Mouse (Mus musculus): ENCODE measurements around the gene 2310034G01Rik. TPM values are rescaled to one million over a fixed set of nuclear protein-coding genes. Genes with fewer than 3 reads are reported as not detected.

2310034G01Rik gene
- polyA plus RNA-seq, 1 experiment from 2014 or later: 3.1 TPM

GRCm38 (mm10) chr19:46322996-46323572, 27.0 kb downstream of the 2310034G01Rik start:
- H3K27me3 ChIP-seq (ENCODE audit: control insufficient read depth, insufficient read depth, low read length): peaks cover 9% of the 10 kb centered on the region; the same call in 1 of the 2 replicates
- no peak for ATAC-seq (ENCODE audit: low FRiP score, low TSS enrichment)
- peaks cover 58% of the 10 kb centered on the region for H3K4me1 ChIP-seq (ENCODE audit: control insufficient read depth, insufficient read depth, low read length)
- H3K36me3 ChIP-seq (ENCODE audit: control insufficient read depth, insufficient read depth, low read length): peaks cover 5% of the 10 kb centered on the region; the same call in 1 of the 2 replicates
- 86% methylated on average over 13 of the region's 13 CpGs for WGBS
- H3K4me3 ChIP-seq (replicated peaks; ENCODE audit: low read depth, low read length): no peak overlapping the region
- no peak for DNase-seq
- no peak overlapping the region; the same call in 1 of the 2 replicates for H3K9ac ChIP-seq (replicated peaks; ENCODE audit: low read length)
- H3K4me2 ChIP-seq (ENCODE audit: low read length): peak overlapping the region; percentile 44
- no peaks in the 10 kb centered on the region for H3K9me3 ChIP-seq (ENCODE audit: control insufficient read depth, low read length)
- peak overlapping the region; percentile 78 for H3K27ac ChIP-seq (replicated peaks; ENCODE audit: low read depth, low read length)

- DNase-seq (no peak), ATAC-seq (ENCODE audit: low FRiP score, low TSS enrichment) (no peak)
- Histone ChIP-seq H3K27me3 (ENCODE audit: control insufficient read depth, insufficient read depth, low read length) (peaks cover 14% of the 10 kb centered on the region), H3K9me3 (ENCODE audit: control insufficient read depth, low read length) (no peaks in the 10 kb centered on the region), H3K36me3 (ENCODE audit: control insufficient read depth, insufficient read depth, low read length) (peaks cover 5% of the 10 kb centered on the region; the same call in 1 of the 2 replicates), H3K4me3 (replicated peaks; ENCODE audit: low read depth, low read length) (no peak overlapping the region), H3K9ac (replicated peaks; ENCODE audit: low read length) (peak overlapping the region; percentile 18; the same call in 1 of the 2 replicates), H3K4me2 (ENCODE audit: low read length) (peak overlapping the region; percentile 44), H3K27ac (replicated peaks; ENCODE audit: low read depth, low read length) (peak overlapping the region; percentile 78), H3K4me1 (ENCODE audit: control insufficient read depth, insufficient read depth, low read length) (peaks cover 56% of the 10 kb centered on the region)
- WGBS: 55% methylated on average over 11 of the region's 11 CpGs
Measured at GRCm38 (mm10) chr19:46322144-46322995, 27.7 kb downstream of the 2310034G01Rik start.

DNA sequence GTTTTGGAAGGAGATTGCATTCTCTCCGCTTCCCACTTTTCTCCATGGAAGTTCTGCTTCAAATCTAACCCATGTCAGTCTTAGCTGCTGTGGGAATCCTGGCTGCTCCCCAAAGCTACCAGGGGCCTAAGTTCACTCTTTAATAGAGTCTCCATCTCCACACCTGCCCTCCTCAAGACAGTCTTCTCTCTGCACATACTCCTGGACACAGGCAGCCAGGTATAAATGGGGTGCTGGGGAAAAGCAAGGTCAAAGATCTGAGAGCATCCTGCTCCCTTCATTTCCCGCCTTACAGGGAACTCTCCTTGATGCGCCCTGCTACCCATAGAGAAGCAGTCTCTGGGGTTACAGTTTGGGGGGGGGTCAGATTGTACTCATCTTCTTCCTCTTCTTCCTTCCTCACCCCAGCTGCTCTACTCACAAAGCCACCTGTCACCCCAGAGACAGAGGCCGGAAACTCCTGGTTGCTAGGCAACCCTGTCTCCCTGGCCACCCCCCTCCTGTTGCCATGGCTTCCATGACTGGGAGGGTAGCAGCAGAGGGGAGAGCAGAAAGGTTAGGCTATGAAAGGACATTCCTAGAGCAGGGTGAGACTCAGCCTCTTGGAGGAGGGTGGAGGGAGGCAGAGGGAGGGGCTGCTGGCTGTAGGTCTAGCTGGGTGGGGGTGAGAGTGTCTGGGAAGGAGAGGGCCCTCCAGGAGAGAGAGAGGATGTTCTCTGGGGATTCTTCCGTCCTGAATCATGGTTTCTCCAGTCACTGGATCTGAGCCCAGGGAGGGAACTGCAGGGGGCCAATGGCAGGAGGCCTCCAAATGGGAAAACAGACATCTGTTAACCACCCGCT, 28.8 kb downstream of the 2310034G01Rik start:
- ATAC-seq (ENCODE audit: low FRiP score, low TSS enrichment) (peak; percentile 74), DNase-seq (peak; percentile 86)
- Histone ChIP-seq H3K36me3 (ENCODE audit: control insufficient read depth, insufficient read depth, low read length) (peaks cover 5% of the 10 kb centered on the region; the same call in 1 of the 2 replicates), H3K4me1 (ENCODE audit: control insufficient read depth, insufficient read depth, low read length) (peaks cover 57% of the 10 kb centered on the region), H3K9me3 (ENCODE audit: control insufficient read depth, low read length) (no peaks in the 10 kb centered on the region), H3K4me3 (replicated peaks; ENCODE audit: low read depth, low read length) (no peak overlapping the region), H3K27ac (replicated peaks; ENCODE audit: low read depth, low read length) (peak overlapping the region; percentile 78), H3K9ac (replicated peaks; ENCODE audit: low read length) (no peak overlapping the region; the same call in 1 of the 2 replicates), H3K4me2 (ENCODE audit: low read length) (peak overlapping the region; percentile 44), H3K27me3 (ENCODE audit: control insufficient read depth, insufficient read depth, low read length) (peaks cover 24% of the 10 kb centered on the region)
- 18% methylated on average over 6 of the region's 6 CpGs for WGBS

- ATAC-seq (ENCODE audit: low FRiP score, low TSS enrichment) (no peak), DNase-seq (no peak)
- peaks cover 5% of the 10 kb centered on the region; the same call in 1 of the 2 replicates for H3K36me3 ChIP-seq (ENCODE audit: control insufficient read depth, insufficient read depth, low read length)
- no peak overlapping the region for H3K4me3 ChIP-seq (replicated peaks; ENCODE audit: low read depth, low read length)
- 0 out of 2 replicates have a peak overlapping the region, but pooled peaks have one; percentile 78 for H3K27ac ChIP-seq (replicated peaks; ENCODE audit: low read depth, low read length)
- peaks cover 35% of the 10 kb centered on the region for H3K27me3 ChIP-seq (ENCODE audit: control insufficient read depth, insufficient read depth, low read length)
- 83% methylated on average over 8 of the region's 8 CpGs for WGBS
- no peak overlapping the region for H3K4me2 ChIP-seq (ENCODE audit: low read length)
- H3K9me3 ChIP-seq (ENCODE audit: control insufficient read depth, low read length): no peaks in the 10 kb centered on the region
- no peak overlapping the region for H3K9ac ChIP-seq (replicated peaks; ENCODE audit: low read length)
- H3K4me1 ChIP-seq (ENCODE audit: control insufficient read depth, insufficient read depth, low read length): peaks cover 59% of the 10 kb centered on the region
Measured at GRCm38 (mm10) chr19:46320076-46320785, 29.9 kb downstream of the 2310034G01Rik start.

- DNase-seq (peak; percentile 87), ATAC-seq (ENCODE audit: low FRiP score, low TSS enrichment) (peak; percentile 41; the same call in 1 of the 2 replicates)
- peaks cover 18% of the 10 kb centered on the region for H3K36me3 ChIP-seq (ENCODE audit: control insufficient read depth, insufficient read depth, low read length)
- 0 out of 2 replicates have a peak overlapping the region, but pooled peaks have one; percentile 6 for H3K27ac ChIP-seq (replicated peaks; ENCODE audit: low read depth, low read length)
- H3K4me2 ChIP-seq (ENCODE audit: low read length): peak overlapping the region; percentile 73
- H3K9ac ChIP-seq (replicated peaks; ENCODE audit: low read length): no peak overlapping the region
- peaks cover 52% of the 10 kb centered on the region for H3K4me1 ChIP-seq (ENCODE audit: control insufficient read depth, insufficient read depth, low read length)
- no peaks in the 10 kb centered on the region for H3K9me3 ChIP-seq (ENCODE audit: control insufficient read depth, low read length)
- 11% methylated on average over 16 of the region's 16 CpGs for WGBS
- H3K4me3 ChIP-seq (replicated peaks; ENCODE audit: low read depth, low read length): peak overlapping the region; percentile 54
- peaks cover 49% of the 10 kb centered on the region for H3K27me3 ChIP-seq (ENCODE audit: control insufficient read depth, insufficient read depth, low read length)
Measured at GRCm38 (mm10) chr19:46318586-46319378, 31.3 kb downstream of the 2310034G01Rik start.

DNA sequence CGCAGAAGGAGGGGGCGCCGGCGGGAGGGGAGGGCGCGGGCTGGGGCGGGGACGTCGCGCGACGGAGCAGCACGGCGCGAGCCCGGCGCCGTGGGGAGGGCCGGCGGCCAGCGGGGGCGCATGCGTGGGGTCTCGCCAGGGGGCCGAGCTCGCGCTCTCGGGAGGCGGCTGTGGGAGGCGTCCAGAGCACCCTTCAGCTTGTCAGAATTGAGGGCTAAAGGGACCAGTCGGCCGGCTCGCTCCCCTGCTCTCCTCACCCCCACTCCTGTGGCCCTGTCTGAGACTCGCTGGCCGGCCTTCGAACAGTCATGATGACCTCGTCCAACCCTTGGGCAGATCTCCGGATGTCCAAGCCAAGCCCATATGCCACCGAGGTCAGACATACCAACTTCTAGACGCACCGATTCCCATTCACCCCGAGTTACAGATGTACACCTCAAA, 32.1 kb downstream of the 2310034G01Rik start:
- Histone ChIP-seq H3K36me3 (ENCODE audit: control insufficient read depth, insufficient read depth, low read length) (peaks cover 23% of the 10 kb centered on the region), H3K9ac (replicated peaks; ENCODE audit: low read length) (peak overlapping the region; percentile 69), H3K4me2 (ENCODE audit: low read length) (peak overlapping the region; percentile 73), H3K4me3 (replicated peaks; ENCODE audit: low read depth, low read length) (peak overlapping the region; percentile 54), H3K27me3 (ENCODE audit: control insufficient read depth, insufficient read depth, low read length) (peaks cover 53% of the 10 kb centered on the region), H3K9me3 (ENCODE audit: control insufficient read depth, low read length) (no peaks in the 10 kb centered on the region), H3K27ac (replicated peaks; ENCODE audit: low read depth, low read length) (peak overlapping the region; percentile 63), H3K4me1 (ENCODE audit: control insufficient read depth, insufficient read depth, low read length) (peaks cover 52% of the 10 kb centered on the region)
- DNase-seq: peak; percentile 72
- 1% methylated on average over 38 of the region's 42 CpGs for WGBS
- ATAC-seq (ENCODE audit: low FRiP score, low TSS enrichment): no peak

DNA sequence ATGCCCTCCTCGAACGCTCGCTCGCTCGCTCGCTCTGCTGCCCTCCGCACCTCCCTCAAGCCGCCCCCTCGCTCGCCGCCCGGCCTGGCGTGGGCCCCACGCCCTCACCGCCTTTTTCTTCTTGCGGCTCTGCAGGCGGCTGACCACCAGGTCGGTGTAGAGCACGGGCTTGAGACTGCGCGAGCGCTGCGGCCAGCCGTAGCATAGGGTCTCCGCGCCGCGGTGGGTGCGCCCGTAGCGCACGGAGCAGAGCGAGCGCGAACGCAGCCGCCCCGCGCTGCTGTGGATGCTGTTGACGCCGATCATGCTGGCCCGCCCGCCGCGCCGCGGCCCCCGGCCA, 32.6 kb downstream of the 2310034G01Rik start:
- peaks cover 53% of the 10 kb centered on the region for H3K27me3 ChIP-seq (ENCODE audit: control insufficient read depth, insufficient read depth, low read length)
- peak overlapping the region; percentile 63 for H3K27ac ChIP-seq (replicated peaks; ENCODE audit: low read depth, low read length)
- peak overlapping the region; percentile 54 for H3K4me3 ChIP-seq (replicated peaks; ENCODE audit: low read depth, low read length)
- peaks cover 26% of the 10 kb centered on the region for H3K36me3 ChIP-seq (ENCODE audit: control insufficient read depth, insufficient read depth, low read length)
- WGBS: under 1% methylated on average over 47 of the region's 48 CpGs
- H3K9ac ChIP-seq (replicated peaks; ENCODE audit: low read length): peak overlapping the region; percentile 69
- H3K4me2 ChIP-seq (ENCODE audit: low read length): peak overlapping the region; percentile 73
- no peak for ATAC-seq (ENCODE audit: low FRiP score, low TSS enrichment)
- DNase-seq: peak; percentile 64
- peaks cover 46% of the 10 kb centered on the region for H3K4me1 ChIP-seq (ENCODE audit: control insufficient read depth, insufficient read depth, low read length)
- H3K9me3 ChIP-seq (ENCODE audit: control insufficient read depth, low read length): no peaks in the 10 kb centered on the region
